Mouse (Mus musculus): ENCODE measurements around the gene Cib4.

Gene Cib4

GRCm38 (mm10) chr5:30545698-30546097 lies at the start of gene Cib4:
Gene Cib4, minus strand, starts transcription at chr5:30545836.
- no peak for DNase-seq (ENCODE audit: inconsistent ontology term)

GRCm38 (mm10) chr5:30594953-30595560 lies 49.4 kb upstream of the Cib4 start:
- no peak for DNase-seq (ENCODE audit: inconsistent ontology term)

- DNase-seq (ENCODE audit: inconsistent ontology term), result no peak
These were observed 48.3 kb upstream of the Cib4 start for GRCm38 (mm10) chr5:30593811-30594504.

DNA sequence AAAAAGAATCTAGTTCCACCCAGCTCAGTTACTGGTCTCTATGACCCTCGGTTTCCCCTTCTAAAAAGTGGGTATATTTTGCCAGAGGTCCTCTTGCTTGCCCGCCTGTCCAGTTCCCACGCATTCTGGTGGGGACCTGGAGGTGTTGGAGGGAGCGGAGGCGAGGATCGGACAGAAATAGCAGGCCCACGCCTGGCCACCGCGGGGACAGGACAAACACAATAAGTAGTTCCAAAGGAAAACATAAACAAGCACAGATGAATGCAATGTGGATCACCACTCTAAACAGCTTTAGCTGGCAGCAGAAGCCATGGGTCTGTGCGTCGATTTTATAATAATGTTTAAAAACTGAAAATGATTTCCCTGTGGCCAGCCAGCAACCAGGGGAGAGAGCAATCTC lies 47.7 kb upstream of the Cib4 start:
- no peak for DNase-seq (ENCODE audit: inconsistent ontology term)

GRCm38 (mm10) chr5:30592279-30592980 lies 46.8 kb upstream of the Cib4 start:
- DNase-seq (ENCODE audit: inconsistent ontology term), result no peak

DNA sequence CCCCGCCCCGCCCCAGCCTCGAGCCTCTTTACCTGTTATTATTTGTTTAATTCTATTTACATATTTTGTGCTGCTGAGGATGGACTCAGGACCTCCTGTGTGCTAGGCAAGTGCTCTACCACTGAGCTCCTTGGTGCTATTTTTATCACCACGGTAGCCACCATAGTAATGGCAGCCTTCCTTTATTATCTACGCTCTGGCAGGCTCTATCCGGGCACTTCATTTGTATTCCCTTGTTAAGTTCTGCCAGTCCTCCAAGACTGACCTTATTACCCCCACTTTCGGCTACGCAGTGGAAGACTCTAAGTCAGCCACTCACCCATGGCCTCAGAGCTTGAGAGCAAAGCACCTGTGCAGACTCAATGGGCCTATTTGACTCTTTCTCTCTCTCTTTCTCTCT lies 46.1 kb upstream of the Cib4 start:
- no peak for DNase-seq (ENCODE audit: inconsistent ontology term)

GRCm38 (mm10) chr5:30591205-30591731 lies 45.6 kb upstream of the Cib4 start:
- no peak for DNase-seq (ENCODE audit: inconsistent ontology term)

DNA sequence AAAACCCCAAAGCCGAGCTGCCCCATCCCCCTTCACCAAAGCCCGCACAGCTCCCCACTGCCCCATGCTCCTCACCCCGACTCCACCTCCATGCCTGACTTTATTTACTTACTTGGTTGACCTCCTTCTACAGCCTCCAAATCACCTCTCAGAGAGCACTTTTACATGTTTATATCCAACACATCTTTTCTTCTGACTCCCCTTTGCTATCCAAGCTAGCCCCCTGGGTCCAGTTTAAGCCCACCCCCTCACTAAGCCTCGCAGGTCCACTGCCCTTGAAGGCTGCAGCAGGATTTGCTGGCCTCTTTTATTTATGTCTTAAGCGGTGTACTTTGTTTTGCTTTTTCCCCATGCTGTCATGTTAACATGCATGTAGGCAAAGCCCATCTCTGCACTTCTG lies 44.6 kb upstream of the Cib4 start:
- DNase-seq (ENCODE audit: inconsistent ontology term), result no peak

DNA sequence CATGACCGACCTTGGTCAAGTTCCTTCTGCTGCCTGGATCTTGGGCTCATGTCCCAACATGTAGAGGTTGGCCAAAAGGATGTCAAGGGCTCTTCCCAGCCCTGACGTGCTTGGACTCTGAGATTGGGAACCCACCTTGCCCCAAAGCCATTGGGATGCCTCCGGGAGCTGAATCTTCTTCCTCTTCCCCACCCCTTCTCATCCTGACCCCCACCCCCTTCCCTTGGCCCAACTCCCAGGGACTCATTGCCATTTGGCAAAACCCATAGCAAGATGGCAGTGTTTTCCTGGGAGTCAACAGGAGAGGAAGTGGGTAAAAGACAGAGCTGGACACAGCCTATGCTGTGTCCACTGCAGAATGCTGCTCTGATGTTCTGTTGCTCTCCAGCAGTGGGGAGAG lies 43.9 kb upstream of the Cib4 start:
- no peak for DNase-seq (ENCODE audit: inconsistent ontology term)

- no peak for DNase-seq (ENCODE audit: inconsistent ontology term)
These were observed 43.4 kb upstream of the Cib4 start for GRCm38 (mm10) chr5:30589069-30589468.

- DNase-seq (ENCODE audit: inconsistent ontology term), result no peak
These were observed 42.8 kb upstream of the Cib4 start for GRCm38 (mm10) chr5:30588301-30588968.

- peak; percentile 81 for DNase-seq (ENCODE audit: inconsistent ontology term)
These were observed 42.2 kb upstream of the Cib4 start, which contains the start of gene Kcnk3 for GRCm38 (mm10) chr5:30587681-30588300. Gene Kcnk3, plus strand, starts transcription at chr5:30588170.

- no peak for DNase-seq (ENCODE audit: inconsistent ontology term)
These were observed 41.5 kb upstream of the Cib4 start for GRCm38 (mm10) chr5:30587101-30587500.

- DNase-seq (ENCODE audit: inconsistent ontology term), result no peak
These were observed 41.0 kb upstream of the Cib4 start for GRCm38 (mm10) chr5:30586616-30587015.

- DNase-seq (ENCODE audit: inconsistent ontology term), result no peak
These were observed 36.4 kb upstream of the Cib4 start for GRCm38 (mm10) chr5:30582017-30582416.

GRCm38 (mm10) chr5:30580725-30581124 lies 35.1 kb upstream of the Cib4 start:
- DNase-seq (ENCODE audit: inconsistent ontology term), result no peak

GRCm38 (mm10) chr5:30578445-30579080 lies 32.9 kb upstream of the Cib4 start:
- no peak for DNase-seq (ENCODE audit: inconsistent ontology term)

DNA sequence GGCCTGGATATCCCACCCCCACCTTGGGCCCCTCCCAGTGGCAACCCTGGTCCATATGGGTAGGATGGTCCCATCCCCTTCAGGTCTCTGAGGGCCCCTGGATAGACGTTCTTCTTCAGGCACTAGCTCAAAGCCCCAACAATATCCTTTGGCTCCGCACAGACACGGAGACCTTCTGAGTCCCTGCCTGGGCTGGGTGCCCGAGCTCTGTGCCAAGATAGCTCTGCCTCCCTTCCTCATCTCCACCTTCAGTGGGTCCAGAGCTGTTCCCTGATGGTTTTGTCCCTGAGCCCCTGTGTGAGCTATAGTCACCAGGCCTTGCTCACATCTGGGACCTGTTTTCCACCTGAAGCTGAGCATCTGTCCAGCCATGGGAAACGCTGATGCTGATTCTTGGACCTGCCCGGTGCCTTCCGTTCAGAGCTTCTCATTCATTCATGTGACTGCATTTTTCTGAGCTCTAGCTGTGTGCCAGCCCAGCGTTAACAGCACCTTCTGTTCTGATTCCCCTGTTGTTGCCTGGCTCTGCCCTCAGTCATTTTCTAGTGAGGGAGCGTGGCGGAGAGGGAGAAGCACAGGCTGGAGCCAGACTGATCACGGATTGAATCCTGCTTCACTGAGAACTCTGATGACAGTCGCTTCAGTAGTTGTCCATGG lies 32.1 kb upstream of the Cib4 start:
- peak; percentile 43 for DNase-seq (ENCODE audit: inconsistent ontology term)

GRCm38 (mm10) chr5:30577251-30577650 lies 31.6 kb upstream of the Cib4 start:
- DNase-seq (ENCODE audit: inconsistent ontology term), result peak; percentile 64

DNA sequence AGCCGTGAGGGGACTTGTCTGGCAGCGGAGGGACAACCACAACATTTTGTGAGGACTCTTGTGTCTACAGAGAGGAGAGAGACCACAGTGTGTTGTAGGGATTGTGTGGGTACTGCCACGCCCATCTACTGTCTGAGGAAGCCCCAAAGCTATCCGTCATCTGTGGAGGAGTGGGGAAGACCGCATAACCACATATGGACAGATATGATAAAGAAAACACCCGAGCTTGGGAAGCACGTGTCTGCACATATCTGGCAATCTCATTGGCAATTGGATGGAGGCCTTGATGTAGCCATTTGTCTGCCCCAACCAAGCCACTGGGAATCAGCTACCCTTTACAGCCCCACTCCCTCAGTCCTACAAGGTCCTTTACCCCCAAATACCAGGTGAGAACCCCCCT lies 30.6 kb upstream of the Cib4 start:
- DNase-seq (ENCODE audit: inconsistent ontology term), result no peak

- DNase-seq (ENCODE audit: inconsistent ontology term), result no peak
These were observed 28.7 kb upstream of the Cib4 start for GRCm38 (mm10) chr5:30574367-30574766.

Measured in Muller cell, postnatal 12 days (primary cell).